ENCODE assay signal across 8 mouse cellular contexts in genomic region chr3:37687158-37687980, GRCm38 (mm10). TPM values are rescaled to one million over a fixed set of nuclear protein-coding genes. Genes with fewer than 3 reads are reported as not detected.
DNase-seq lines count a peak whose midpoint lies in the region; ATAC-seq lines count a peak whose summit lies in the region.

No protein-coding gene starts in this region.

- H3K9me3 ChIP-seq in intestine, embryonic 15.5 days: no peaks in the 10 kb centered on the region

- peak; percentile 37 to 64 for DNase-seq in adrenal gland, adult 18-20 months (ENCODE audit: low spot score in 2 of 2)
- peak; percentile 40 for DNase-seq in embryo, embryonic 9.5 days (ENCODE audit: extremely low spot score)
- DNase-seq in gastrocnemius, postnatal 4 days (ENCODE audit: low spot score in 2 of 2): peak; percentile 27 to 54
- peak; percentile 66 to 68 for DNase-seq in left cerebral cortex, adult 8-10 months (ENCODE audit: low spot score in 2 of 2)
- peak; percentile 94 for DNase-seq in lung, postnatal 36 days
- DNase-seq in right cerebral cortex, postnatal 10 days (ENCODE audit: low spot score in 2 of 2): peak; percentile 52 to 61
- DNase-seq in yolk sac, embryonic 10.5 days (ENCODE audit: low spot score): peak; percentile 71

- no peaks in the 10 kb centered on the region for H3K36me3 ChIP-seq in intestine, embryonic 15.5 days

- ATAC-seq in intestine, embryonic 15.5 days: peak; percentile 83

- peak overlapping the region; percentile 54 for H3K27ac ChIP-seq in intestine, embryonic 15.5 days

- peak overlapping the region; percentile 29; the same call in 1 of the 2 replicates for H3K9ac ChIP-seq in intestine, embryonic 15.5 days

- peak overlapping the region; percentile 70 for H3K4me2 ChIP-seq in intestine, embryonic 15.5 days (replicated peaks)

- H3K27me3 ChIP-seq in intestine, embryonic 15.5 days (replicated peaks): no peaks in the 10 kb centered on the region

- peak overlapping the region; percentile 29 for H3K4me3 ChIP-seq in intestine, embryonic 15.5 days (replicated peaks)

- 24% methylated on average over 28 of the region's 28 CpGs for WGBS in intestine, embryonic 15.5 days

- peaks cover 13% of the 10 kb centered on the region for H3K4me1 ChIP-seq in intestine, embryonic 15.5 days (replicated peaks)

RNA-seq across cellular contexts. Expression of gene Gm5148, which starts 36.9 kb away (rescaled TPM):
- 1 to 10 TPM in 1 of 2 experiments, under 1 TPM in 1; 0.30 to 1.7 TPM for total RNA-seq in adrenal gland, adult 18-20 months (2021)
- total RNA-seq in gastrocnemius, postnatal 4 days (2021): under 1 TPM in 1 of 2 experiments, not detected in 1; 0.21 TPM
- polyA plus RNA-seq in intestine, embryonic 15.5 days (2015; fragmentation: Nextera tagmentation; extraction: Ambion mirVana): 4.8 and 5.1 TPM in 2 replicates
- 1 to 10 TPM; 4.0 to 5.3 (median 4.5) TPM for total RNA-seq in left cerebral cortex, adult 8-10 months (2022)

RNA-seq across cellular contexts. Expression of gene Spry1, which starts 47.6 kb away (rescaled TPM):
- total RNA-seq in adrenal gland, adult 18-20 months (2021): 10 to 100 TPM; 20.4 to 24.4 TPM
- total RNA-seq in gastrocnemius, postnatal 4 days (2021): 10 to 100 TPM; 67.4 to 74.2 TPM
- polyA plus RNA-seq in intestine, embryonic 15.5 days (2015; fragmentation: Nextera tagmentation; extraction: Ambion mirVana): 13.4 and 14.2 TPM in 2 replicates
- total RNA-seq in left cerebral cortex, adult 8-10 months (2022): 10 to 100 TPM in 1 of 4 experiments, 1 to 10 TPM in 3; 7.8 to 10.6 (median 8.8) TPM

Comparison
In these comparisons a context has a peak if more than half of its experiments do, and no peak if none do; other contexts are left out.
1. Peak in every context shown above with its lines: DNase-seq, ATAC-seq, H3K4me3 ChIP-seq and H3K27ac ChIP-seq.
2. DNase-seq: peak in every context shown above with its lines; median percentile 94 in lung, postnatal 36 days; 71 in yolk sac, embryonic 10.5 days; 67 in left cerebral cortex, adult 8-10 months; 56 in right cerebral cortex, postnatal 10 days; 50 in adrenal gland, adult 18-20 months; 40 in gastrocnemius, postnatal 4 days; 40 in embryo, embryonic 9.5 days.